Mouse (Mus musculus) forebrain, embryonic 13.5 days (tissue): ENCODE results near the gene Oxct2a. TPM values are rescaled to one million over a fixed set of nuclear protein-coding genes. Genes with fewer than 3 reads are reported as not detected.
"Not testable (repeated sequence)": the region's sequence is repeated elsewhere in the genome, so short reads cannot be mapped to it uniquely, and the experiment has no call there.

Experiments
- ATAC-seq: fragments of 200-750 bp; cut with Nextera tagmentation; 2 replicates; pipeline ENCODE4 v1.8.0; 2017
- H3K27ac ChIP-seq: fragments of 300-500 bp; sonication (generic); 2 replicates; pipeline ENCODE4 v1.5.1; 2015; ENCODE audit warnings: inconsistent platforms, mild to moderate bottlenecking, moderate library complexity
- H3K27me3 ChIP-seq: fragments of 300-500 bp; sonication (generic); 2 replicates; pipeline ENCODE4 v1.6.1; 2015; ENCODE audit warnings: mild to moderate bottlenecking, inconsistent platforms
- H3K36me3 ChIP-seq: fragments of 300-500 bp; sonication (generic); 2 replicates; pipeline ENCODE4 v1.6.1; 2015; ENCODE audit warnings: mild to moderate bottlenecking, inconsistent platforms; ENCODE audit not compliant: poor library complexity, severe bottlenecking
- H3K4me1 ChIP-seq: fragments of 300-500 bp; sonication (generic); 2 replicates; pipeline ENCODE4 v1.6.1; 2015; ENCODE audit warnings: inconsistent platforms
- H3K4me2 ChIP-seq: fragments of 300-500 bp; sonication (generic); 2 replicates; pipeline ENCODE4 v1.6.1; 2015; ENCODE audit warnings: inconsistent platforms, mild to moderate bottlenecking, moderate library complexity
- H3K4me3 ChIP-seq: fragments of 300-500 bp; sonication (generic); 2 replicates; pipeline ENCODE4 v1.5.1; 2015; ENCODE audit warnings: mild to moderate bottlenecking, inconsistent platforms
- H3K9ac ChIP-seq: fragments of 300-500 bp; sonication (generic); 2 replicates; pipeline ENCODE4 v1.6.1; 2015; ENCODE audit warnings: mild to moderate bottlenecking, inconsistent platforms
- H3K9me3 ChIP-seq: fragments of 300-500 bp; sonication (generic); replicated peaks from 2 replicates; pipeline ENCODE4 v1.6.1; 2016; ENCODE audit warnings: inconsistent platforms
- WGBS: fragments of 180-500 bp; shearing (Covaris S2); methylation state at CpG from one replicate; pipeline ENCODE4 v1.1.7; 2015; 5-methylcytosine and 5-hydroxymethylcytosine counted together
- polyA plus RNA-seq: library from polyadenylated mRNA; unstranded; fragments of >200 nt; fragmentation: Nextera tagmentation; extraction: Ambion mirVana; gene quantifications from 2 replicates; pipeline ENCODE4 v1.2.1, GENCODE M21; 2015

Gene Oxct2a
- polyA plus RNA-seq, 1 experiment from 2014 or later, result not detected

DNA sequence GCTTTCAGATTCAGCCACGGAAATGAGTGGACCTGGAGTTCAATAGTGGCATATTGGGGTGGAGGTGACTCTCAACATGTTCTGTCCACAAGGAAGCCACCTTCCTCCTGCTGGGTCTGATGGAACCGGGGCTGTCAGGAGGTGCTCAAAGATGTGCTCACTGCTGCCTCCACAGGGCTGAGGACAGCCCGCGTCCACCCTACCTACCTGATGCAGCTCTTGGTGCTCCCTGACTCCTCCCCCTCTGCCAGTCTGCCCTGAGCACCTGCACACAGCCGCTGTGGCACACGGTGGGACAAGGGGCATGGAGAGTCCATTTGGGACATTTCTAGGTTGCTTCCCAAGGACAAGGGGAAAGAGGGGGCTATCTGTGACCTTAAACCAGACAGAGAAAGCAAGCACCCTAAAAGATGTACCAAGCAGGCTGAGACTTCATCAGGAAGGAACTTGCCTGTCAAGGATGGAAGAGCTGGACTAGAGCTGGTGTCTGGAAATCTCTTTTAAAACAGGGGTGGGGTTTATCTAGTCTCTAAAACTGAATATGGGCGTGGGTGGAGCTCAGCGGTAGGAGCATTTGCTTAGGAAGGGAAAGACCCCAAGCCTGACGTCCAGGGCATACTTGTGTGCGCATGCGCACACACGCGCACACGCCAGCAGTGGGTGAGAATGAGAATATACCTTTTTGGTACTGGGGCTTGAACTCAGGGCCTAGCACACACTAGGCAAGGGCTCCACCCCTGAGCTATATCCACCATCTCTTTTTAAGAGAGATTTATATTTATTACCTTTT, 12.6 kb upstream of the Oxct2a start:
- no peak for ATAC-seq
- 68% methylated on average over 14 of the region's 14 CpGs for WGBS

DNA sequence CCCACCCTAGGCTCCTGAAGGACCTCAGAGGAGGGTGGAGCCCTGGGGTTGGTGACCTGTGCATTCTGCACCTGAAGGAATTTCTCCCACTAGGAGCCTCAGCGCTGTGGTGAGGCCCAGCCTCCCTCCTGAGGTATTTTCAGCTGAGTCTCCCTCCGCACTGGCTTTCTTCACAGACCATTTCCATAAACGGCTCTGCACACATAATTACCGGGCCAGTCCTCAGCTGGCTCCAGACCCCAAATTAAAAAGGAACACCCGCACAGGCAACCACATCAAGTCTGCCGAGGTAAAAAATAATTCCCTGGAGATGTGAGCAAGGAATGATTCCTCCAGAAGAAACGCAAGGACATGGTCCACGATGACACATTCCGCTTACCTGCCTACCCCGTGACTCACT, 11.8 kb upstream of the Oxct2a start:
- H3K27me3 ChIP-seq, result peaks cover 10% of the 10 kb centered on the region
- H3K4me3 ChIP-seq, H3K4me2 ChIP-seq, H3K9me3 ChIP-seq, H3K27ac ChIP-seq, H3K9ac ChIP-seq, H3K4me1 ChIP-seq, H3K36me3 ChIP-seq, ATAC-seq: not testable (repeated sequence)
- 82% methylated on average over 10 of the region's 10 CpGs for WGBS

More for the DNA sequence above, 12.6 kb upstream of the Oxct2a start:
- H3K27me3 ChIP-seq, result peaks cover 18% of the 10 kb centered on the region
- no peaks in the 10 kb centered on the region for H3K4me1 ChIP-seq
- H3K9me3 ChIP-seq, result no peaks in the 10 kb centered on the region; the same call in 1 of the 2 replicates
- H3K36me3 ChIP-seq, result no peaks in the 10 kb centered on the region
- H3K4me2 ChIP-seq, result no peak overlapping the region
- H3K4me3 ChIP-seq, result no peak overlapping the region
- no peak overlapping the region for H3K9ac ChIP-seq
- H3K27ac ChIP-seq, result no peak overlapping the region

DNA sequence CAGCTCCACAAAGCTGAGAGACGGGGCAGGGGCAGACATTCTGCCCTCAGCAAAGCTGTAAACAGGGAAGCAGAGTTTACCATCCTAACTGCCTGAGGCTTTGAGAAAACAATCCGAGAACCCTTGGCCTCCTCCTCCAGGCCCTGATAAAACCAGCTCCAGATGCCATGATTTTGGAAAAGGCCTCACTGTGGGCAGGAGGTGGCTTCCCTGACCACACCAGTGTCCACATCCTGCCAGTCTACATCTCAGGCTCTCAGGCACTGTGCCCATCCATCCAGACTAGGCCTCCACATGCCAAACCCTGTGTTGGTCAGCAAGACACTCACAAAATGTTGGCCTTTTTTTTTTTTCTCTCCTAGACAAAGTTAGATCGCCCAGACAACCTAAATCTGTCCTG, 10.7 kb upstream of the Oxct2a start:
- 86% methylated on average over 3 of the region's 3 CpGs for WGBS
- Histone ChIP-seq H3K9ac (no peak overlapping the region), H3K27ac (no peak overlapping the region), H3K36me3 (no peaks in the 10 kb centered on the region), H3K9me3 (no peaks in the 10 kb centered on the region; the same call in 1 of the 2 replicates), H3K4me1 (no peaks in the 10 kb centered on the region), H3K27me3 (0 out of 2 replicates have a peak, but pooled peaks cover 7% of the 10 kb centered on the region), H3K4me2 (no peak overlapping the region), H3K4me3 (no peak overlapping the region)
- ATAC-seq, result no peak

DNA sequence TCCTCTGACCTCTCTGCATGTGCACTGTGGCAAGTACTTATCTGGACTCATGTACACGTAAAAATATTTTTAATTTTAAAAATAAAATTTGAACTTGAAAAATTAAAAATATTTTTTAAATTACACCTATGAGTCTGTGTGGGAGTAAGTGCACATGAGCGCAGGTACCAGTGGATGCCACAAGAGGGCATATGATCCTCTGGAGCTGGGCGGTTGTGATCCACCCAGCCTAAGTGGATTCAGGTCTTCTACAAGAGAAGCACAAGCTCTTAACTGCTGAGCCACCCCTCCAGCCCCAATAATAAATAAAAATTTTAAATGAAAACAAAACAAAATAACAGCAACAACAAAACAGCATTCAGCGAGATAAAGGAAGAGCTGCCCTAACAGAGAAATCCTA, 9.7 kb upstream of the Oxct2a start:
- no peak overlapping the region for H3K9ac ChIP-seq
- 96% methylated on average over 4 of the region's 4 CpGs for WGBS
- H3K9me3 ChIP-seq, result no peaks in the 10 kb centered on the region; the same call in 1 of the 2 replicates
- no peak overlapping the region for H3K4me2 ChIP-seq
- ATAC-seq, result no peak
- no peaks in the 10 kb centered on the region for H3K36me3 ChIP-seq
- no peak overlapping the region for H3K27ac ChIP-seq
- H3K27me3 ChIP-seq, result 0 out of 2 replicates have a peak, but pooled peaks cover 7% of the 10 kb centered on the region
- H3K4me3 ChIP-seq, result no peak overlapping the region
- H3K4me1 ChIP-seq, result no peaks in the 10 kb centered on the region

DNA sequence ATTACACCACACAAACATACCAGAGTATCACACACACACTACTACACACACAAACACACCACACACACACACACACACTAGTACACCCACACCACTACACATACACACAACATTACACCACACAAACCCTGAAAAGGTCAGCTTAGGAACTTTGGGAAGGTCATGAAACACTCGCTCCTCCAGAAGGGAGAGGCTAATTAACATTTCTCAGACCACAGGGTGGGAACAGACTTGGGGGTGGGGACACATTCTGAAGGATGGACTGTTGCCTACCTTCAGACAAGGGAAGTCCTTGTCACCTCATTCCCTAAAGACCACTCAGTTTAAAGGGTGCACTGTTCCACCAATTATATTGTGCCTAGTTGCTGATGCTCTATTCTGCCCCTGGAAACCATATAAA, 8.5 kb upstream of the Oxct2a start:
- not testable (repeated sequence) for H3K9ac ChIP-seq, H3K9me3 ChIP-seq, H3K4me2 ChIP-seq, H3K27me3 ChIP-seq, ATAC-seq, H3K4me1 ChIP-seq, H3K36me3 ChIP-seq, H3K27ac ChIP-seq, H3K4me3 ChIP-seq
- 69% methylated on average over 1 of the region's 1 CpGs for WGBS

DNA sequence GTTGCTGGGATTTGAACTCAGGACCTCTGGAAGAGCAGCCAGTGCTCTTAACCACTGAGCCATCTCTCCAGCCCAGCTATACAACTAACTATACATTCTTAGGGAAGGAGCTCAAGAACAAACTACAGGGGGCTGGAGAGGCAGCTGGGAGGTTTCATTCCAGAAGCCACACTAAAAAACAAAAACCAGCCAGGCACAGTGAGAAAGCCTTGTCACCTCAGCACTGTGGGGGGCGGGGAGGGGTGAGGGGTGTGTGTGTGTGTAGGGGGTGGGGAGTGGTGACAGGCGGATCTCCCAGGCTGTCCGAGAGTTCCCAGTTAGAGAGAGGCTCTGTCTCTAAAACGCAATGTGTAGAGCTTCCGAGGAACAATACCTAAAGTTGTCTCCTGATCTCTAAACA, 7.9 kb upstream of the Oxct2a start:
- H3K4me3 ChIP-seq, result no peak overlapping the region
- H3K27ac ChIP-seq, result no peak overlapping the region
- 0 out of 2 replicates have a peak, but pooled peaks cover 7% of the 10 kb centered on the region for H3K27me3 ChIP-seq
- ATAC-seq, result no peak
- H3K9me3 ChIP-seq, result no peaks in the 10 kb centered on the region; the same call in 1 of the 2 replicates
- no peak overlapping the region for H3K9ac ChIP-seq
- WGBS, result 62% methylated on average over 3 of the region's 5 CpGs
- H3K4me1 ChIP-seq, result no peaks in the 10 kb centered on the region
- H3K4me2 ChIP-seq, result no peak overlapping the region
- no peaks in the 10 kb centered on the region for H3K36me3 ChIP-seq

DNA sequence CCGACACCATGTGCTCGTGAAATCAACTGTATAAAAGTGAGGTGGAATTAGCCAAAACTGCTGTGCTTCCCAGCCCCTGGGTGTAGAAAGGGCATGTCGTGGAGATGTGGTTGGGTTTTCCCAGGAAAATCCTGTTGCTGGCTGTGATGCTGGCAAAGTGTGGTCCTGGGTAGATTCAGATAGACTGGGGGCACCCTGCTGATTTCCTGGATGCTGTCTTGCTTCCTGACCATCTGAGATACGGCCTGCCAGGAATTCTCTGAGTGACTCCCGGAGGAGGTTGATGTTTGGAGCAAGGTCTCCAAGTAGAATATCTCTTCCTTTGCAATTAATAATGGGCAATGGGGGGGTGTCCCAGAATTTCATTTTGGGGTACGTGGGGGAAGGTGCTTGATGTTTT, 5.5 kb upstream of the Oxct2a start:
- no peaks in the 10 kb centered on the region for H3K36me3 ChIP-seq
- no peak overlapping the region for H3K9ac ChIP-seq
- no peaks in the 10 kb centered on the region; the same call in 1 of the 2 replicates for H3K9me3 ChIP-seq
- 72% methylated on average over 6 of the region's 6 CpGs for WGBS
- H3K4me1 ChIP-seq, result no peaks in the 10 kb centered on the region
- H3K4me2 ChIP-seq, result no peak overlapping the region
- no peak for ATAC-seq
- no peak overlapping the region for H3K4me3 ChIP-seq
- H3K27me3 ChIP-seq, result 0 out of 2 replicates have a peak, but pooled peaks cover 7% of the 10 kb centered on the region
- no peak overlapping the region for H3K27ac ChIP-seq

DNA sequence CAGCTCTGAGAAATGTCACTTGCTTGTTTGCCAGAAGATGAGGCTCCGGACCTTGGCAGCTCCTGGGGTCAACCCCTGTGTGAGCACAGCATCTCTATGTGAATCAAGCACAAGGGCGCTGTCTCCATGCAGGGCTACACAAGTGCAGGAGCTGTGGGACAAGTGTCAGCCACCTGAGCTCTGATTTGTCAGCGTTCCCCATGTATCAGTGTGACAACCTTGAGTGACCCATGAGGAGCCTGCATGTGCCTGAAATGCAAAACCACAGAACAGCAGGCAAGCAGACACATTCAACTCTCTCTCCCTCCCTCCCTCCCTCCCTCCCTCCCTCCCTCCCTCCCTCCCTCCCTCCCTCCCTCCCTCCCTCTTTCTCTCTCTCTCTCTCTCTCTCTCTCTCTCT, 4.2 kb upstream of the Oxct2a start:
- Histone ChIP-seq H3K9me3 (no peaks in the 10 kb centered on the region), H3K4me1 (no peaks in the 10 kb centered on the region), H3K4me3 (no peak overlapping the region), H3K27me3 (peaks cover 18% of the 10 kb centered on the region), H3K36me3 (no peaks in the 10 kb centered on the region), H3K4me2 (no peak overlapping the region), H3K27ac (no peak overlapping the region), H3K9ac (no peak overlapping the region)
- 61% methylated on average over 3 of the region's 3 CpGs for WGBS
- ATAC-seq, result no peak

DNA sequence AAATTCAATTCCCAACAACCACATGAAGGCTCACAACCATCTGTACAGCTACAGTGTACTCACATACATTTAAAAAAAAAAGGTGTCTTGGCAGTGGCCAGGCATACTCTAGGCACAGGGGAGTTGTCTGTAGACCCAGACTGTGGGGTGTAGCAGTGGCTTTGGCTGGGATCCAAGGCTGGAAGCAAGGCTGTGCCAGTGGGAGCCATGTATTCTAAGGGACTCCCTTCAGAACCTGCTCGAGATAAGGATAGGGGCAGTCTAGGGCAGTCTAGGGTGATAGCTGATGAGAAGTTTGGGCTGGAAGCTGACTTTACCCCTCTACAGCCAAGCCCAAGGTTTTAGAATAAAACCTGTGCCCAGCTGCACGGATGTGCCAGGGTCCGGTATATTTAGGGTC, 2.7 kb upstream of the Oxct2a start:
- Histone ChIP-seq H3K4me1 (no peaks in the 10 kb centered on the region), H3K36me3 (no peaks in the 10 kb centered on the region), H3K4me2 (no peak overlapping the region), H3K9me3 (no peaks in the 10 kb centered on the region), H3K9ac (no peak overlapping the region), H3K27ac (no peak overlapping the region), H3K4me3 (no peak overlapping the region), H3K27me3 (peaks cover 23% of the 10 kb centered on the region)
- ATAC-seq, result no peak
- WGBS, result 82% methylated on average over 3 of the region's 3 CpGs

DNA sequence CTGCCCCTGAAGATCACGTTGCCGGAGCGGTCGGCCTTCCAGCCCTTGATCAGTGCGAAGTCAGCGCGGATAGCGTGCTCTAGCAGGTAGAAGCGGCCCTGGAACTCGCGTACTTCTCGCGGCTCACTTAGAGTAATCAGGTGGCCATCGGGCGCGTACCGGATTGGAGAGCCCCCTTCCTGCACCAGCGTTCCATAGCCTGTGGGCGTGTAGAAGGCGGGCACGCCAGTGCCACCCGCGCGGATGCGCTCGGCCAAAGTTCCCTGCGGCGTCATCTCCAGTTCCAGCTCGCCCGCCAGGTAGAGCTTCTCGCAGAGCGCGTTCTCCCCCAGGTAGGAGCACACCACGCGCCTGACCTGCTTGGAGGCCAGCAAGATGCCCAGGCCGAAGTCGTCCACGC, 524 bp downstream of the Oxct2a start:
- not testable (repeated sequence) for H3K9me3 ChIP-seq, H3K4me1 ChIP-seq, H3K9ac ChIP-seq, H3K36me3 ChIP-seq, H3K27ac ChIP-seq
- peak overlapping the region; percentile 45 for H3K4me2 ChIP-seq
- 15% methylated on average over 19 of the region's 38 CpGs for WGBS
- peak; percentile 68; the same call in 1 of the 2 replicates for ATAC-seq
- H3K27me3 ChIP-seq, result peaks cover 23% of the 10 kb centered on the region
- H3K4me3 ChIP-seq, result peak overlapping the region; percentile 12

DNA sequence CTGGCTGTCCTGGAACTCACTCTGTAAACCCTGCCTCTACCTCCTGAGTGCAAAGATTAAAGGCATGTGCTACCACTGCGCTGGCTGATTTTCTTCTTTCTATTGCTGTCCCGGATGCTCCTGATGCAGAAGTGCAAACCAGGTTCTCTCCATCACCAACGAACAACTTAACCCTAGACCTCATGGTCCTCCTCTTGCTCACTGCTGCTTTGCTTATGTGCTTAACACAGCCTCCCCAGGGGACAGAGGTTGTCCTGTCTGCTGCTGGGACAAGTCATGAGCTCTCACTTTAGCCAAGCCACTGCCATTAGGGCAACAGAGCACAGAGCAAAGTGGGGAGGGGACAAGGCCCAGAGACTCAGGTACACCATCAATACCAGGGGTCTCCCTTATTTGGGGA, 8.9 kb downstream of the Oxct2a start:
- WGBS, result 89% methylated on average over 3 of the region's 3 CpGs
- Histone ChIP-seq H3K4me1 (no peaks in the 10 kb centered on the region), H3K4me3 (no peak overlapping the region), H3K9me3 (no peaks in the 10 kb centered on the region), H3K36me3 (no peaks in the 10 kb centered on the region), H3K27me3 (no peaks in the 10 kb centered on the region), H3K9ac (no peak overlapping the region), H3K4me2 (no peak overlapping the region), H3K27ac (no peak overlapping the region)
- no peak for ATAC-seq

DNA sequence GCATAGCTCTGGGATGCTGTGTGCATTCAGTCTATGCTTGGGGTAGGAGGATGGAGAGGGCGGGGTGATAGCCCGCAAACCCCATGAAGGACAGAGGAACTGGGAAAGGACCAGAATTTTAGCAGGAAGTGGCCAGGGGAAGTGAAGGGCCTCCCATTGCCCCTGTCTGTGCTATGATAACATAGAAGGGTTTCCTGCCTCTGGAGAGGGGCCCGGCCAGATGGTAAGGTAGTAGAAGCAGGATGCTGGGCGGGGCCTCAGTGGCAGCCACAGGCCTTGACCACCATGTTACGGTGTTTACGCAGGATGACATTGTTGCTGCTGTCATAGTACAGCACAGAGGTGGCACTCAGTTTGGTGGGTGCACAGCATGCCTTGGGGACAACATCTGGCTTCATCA, 10.4 kb downstream of the Oxct2a start:
- H3K36me3 ChIP-seq, result no peaks in the 10 kb centered on the region
- WGBS, result 91% methylated on average over 6 of the region's 6 CpGs

DNA sequence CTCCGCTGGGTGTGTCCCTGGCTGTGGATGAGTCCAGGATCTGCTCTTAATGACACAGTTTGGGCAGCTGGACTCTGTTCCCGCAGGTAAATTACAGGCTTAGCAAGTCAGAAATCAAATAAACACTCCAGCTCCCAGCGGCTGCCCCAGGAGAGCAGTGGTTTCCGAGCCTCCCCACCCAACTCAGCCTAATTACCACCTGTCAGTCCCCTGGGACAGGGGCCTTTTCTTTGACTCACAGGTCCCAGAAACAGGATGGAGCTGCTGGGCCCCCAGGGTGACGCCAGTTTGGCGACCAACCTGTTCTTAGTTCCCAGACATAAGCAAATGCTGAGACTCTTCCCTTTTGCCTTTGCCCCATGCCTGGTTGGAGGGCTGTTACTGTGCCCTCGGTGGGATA, 11.6 kb downstream of the Oxct2a start:
- Histone ChIP-seq H3K36me3 (0 out of 2 replicates have a peak, but pooled peaks cover 5% of the 10 kb centered on the region), H3K9ac (no peak overlapping the region), H3K27me3 (no peaks in the 10 kb centered on the region), H3K27ac (no peak overlapping the region), H3K4me1 (no peaks in the 10 kb centered on the region), H3K9me3 (no peaks in the 10 kb centered on the region), H3K4me3 (no peak overlapping the region), H3K4me2 (no peak overlapping the region)
- ATAC-seq, result no peak
- WGBS, result 85% methylated on average over 7 of the region's 7 CpGs

More for the DNA sequence above, 10.4 kb downstream of the Oxct2a start:
- Histone ChIP-seq H3K9me3 (no peaks in the 10 kb centered on the region), H3K4me3 (no peak overlapping the region), H3K27ac (no peak overlapping the region), H3K27me3 (no peaks in the 10 kb centered on the region), H3K4me2 (no peak overlapping the region), H3K9ac (no peak overlapping the region), H3K4me1 (no peaks in the 10 kb centered on the region)
- ATAC-seq, result no peak
